Mouse (Mus musculus) heart, embryonic 13.5 days (tissue): Measurements from ENCODE around the gene Gm36864. TPM values are rescaled to one million over a fixed set of nuclear protein-coding genes. Genes with fewer than 3 reads are reported as not detected.

Source experiments
- ATAC-seq: fragments of 200-750 bp; cut with Nextera tagmentation; 2 replicates; pipeline ENCODE4 v1.8.0; 2017; ENCODE audit warnings: moderate TSS enrichment; ENCODE audit not compliant: insufficient number of reproducible peaks, low FRiP score, low TSS enrichment; ENCODE audit errors: extremely low read depth
- H3K27ac ChIP-seq: fragments of 300-500 bp; sonication (generic); replicated peaks from 2 replicates; pipeline ENCODE4 v1.5.1; 2015; ENCODE audit warnings: moderate library complexity, mild to moderate bottlenecking, inconsistent platforms
- H3K27me3 ChIP-seq: fragments of 300-500 bp; sonication (generic); replicated peaks from 2 replicates; pipeline ENCODE4 v1.6.1; 2015; ENCODE audit warnings: mild to moderate bottlenecking, inconsistent platforms
- H3K36me3 ChIP-seq: fragments of 300-500 bp; sonication (generic); 2 replicates; pipeline ENCODE4 v1.6.1; 2015; ENCODE audit warnings: mild to moderate bottlenecking, inconsistent platforms
- H3K4me1 ChIP-seq: fragments of 300-500 bp; sonication (generic); 2 replicates; pipeline ENCODE4 v1.6.1; 2015; ENCODE audit warnings: inconsistent platforms
- H3K4me2 ChIP-seq: fragments of 300-500 bp; sonication (generic); 2 replicates; pipeline ENCODE4 v1.6.1; 2015; ENCODE audit warnings: inconsistent platforms, mild to moderate bottlenecking, moderate library complexity
- H3K4me3 ChIP-seq: fragments of 300-500 bp; sonication (generic); 2 replicates; pipeline ENCODE4 v1.5.1; 2015; ENCODE audit warnings: moderate library complexity, mild to moderate bottlenecking, inconsistent platforms
- H3K9ac ChIP-seq: fragments of 300-500 bp; sonication (generic); 2 replicates; pipeline ENCODE4 v1.6.1; 2015; ENCODE audit warnings: inconsistent platforms, mild to moderate bottlenecking, moderate library complexity
- H3K9me3 ChIP-seq: fragments of 300-500 bp; sonication (generic); 2 replicates; pipeline ENCODE4 v1.6.1; 2016; ENCODE audit warnings: inconsistent platforms
- WGBS: fragments of 180-500 bp; shearing (Covaris S2); methylation state at CpG from one replicate; pipeline ENCODE4 v1.1.7; 2015; ENCODE audit warnings: mixed read lengths; 5-methylcytosine and 5-hydroxymethylcytosine counted together
- polyA plus RNA-seq: library from polyadenylated mRNA; unstranded; fragments of >200 nt; fragmentation: Nextera tagmentation; extraction: Ambion mirVana; gene quantifications from 2 replicates; pipeline ENCODE4 v1.2.1, GENCODE M21; 2015

The Gm36864 gene
- polyA plus RNA-seq, 1 experiment from 2014 or later = 0.09 TPM

- 71% methylated on average over 6 of the region's 6 CpGs for WGBS
- Histone ChIP-seq H3K27me3 (peaks cover 45% of the 10 kb centered on the region), H3K4me1 (no peaks in the 10 kb centered on the region), H3K9ac (no peak overlapping the region), H3K27ac (no peak overlapping the region), H3K9me3 (no peaks in the 10 kb centered on the region), H3K4me2 (no peak overlapping the region), H3K4me3 (no peak overlapping the region), H3K36me3 (peaks cover 3% of the 10 kb centered on the region; the same call in 1 of the 2 replicates)
- no peak for ATAC-seq
Observed at GRCm38 (mm10) chr7:44260410-44260809, 24.4 kb downstream of the Gm36864 start.

DNA sequence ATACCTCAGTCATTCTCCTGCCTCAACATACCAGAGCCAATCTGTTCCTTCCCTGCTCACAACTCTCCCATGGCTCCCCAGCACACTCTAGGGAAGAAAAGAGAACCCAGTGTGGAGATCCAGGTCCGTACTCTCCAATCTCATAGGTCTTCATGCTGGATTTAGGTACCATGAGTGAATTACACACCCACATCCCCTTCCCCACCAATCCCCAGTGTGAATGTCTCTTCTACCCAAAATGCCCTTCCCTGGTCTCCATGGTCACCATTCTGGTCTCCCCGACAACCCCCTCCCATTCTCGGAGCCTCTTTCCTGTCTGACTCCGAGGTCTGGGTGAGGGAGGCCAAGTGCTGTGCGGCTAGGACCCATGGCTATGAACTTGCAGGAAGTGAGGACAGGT lies 25.2 kb downstream of the Gm36864 start, which contains the start of gene Gm15517:
Gm15517 (plus strand) TSS at position 301 of the 400 bp plus-strand sequence.
- Histone ChIP-seq H3K4me3 (no peak within 1 kb of the TSS), H3K27ac (no peak within 1 kb of the TSS), H3K27me3 (peaks cover 50% of the 10 kb centered on the region), H3K36me3 (peaks cover 3% of the 10 kb centered on the region; the same call in 1 of the 2 replicates), H3K9ac (no peak within 1 kb of the TSS), H3K9me3 (no peaks in the 10 kb centered on the region), H3K4me1 (no peaks in the 10 kb centered on the region), H3K4me2 (no peak within 1 kb of the TSS)
- 51% methylated on average over 5 of the region's 5 CpGs for WGBS
- no peak for ATAC-seq

DNA sequence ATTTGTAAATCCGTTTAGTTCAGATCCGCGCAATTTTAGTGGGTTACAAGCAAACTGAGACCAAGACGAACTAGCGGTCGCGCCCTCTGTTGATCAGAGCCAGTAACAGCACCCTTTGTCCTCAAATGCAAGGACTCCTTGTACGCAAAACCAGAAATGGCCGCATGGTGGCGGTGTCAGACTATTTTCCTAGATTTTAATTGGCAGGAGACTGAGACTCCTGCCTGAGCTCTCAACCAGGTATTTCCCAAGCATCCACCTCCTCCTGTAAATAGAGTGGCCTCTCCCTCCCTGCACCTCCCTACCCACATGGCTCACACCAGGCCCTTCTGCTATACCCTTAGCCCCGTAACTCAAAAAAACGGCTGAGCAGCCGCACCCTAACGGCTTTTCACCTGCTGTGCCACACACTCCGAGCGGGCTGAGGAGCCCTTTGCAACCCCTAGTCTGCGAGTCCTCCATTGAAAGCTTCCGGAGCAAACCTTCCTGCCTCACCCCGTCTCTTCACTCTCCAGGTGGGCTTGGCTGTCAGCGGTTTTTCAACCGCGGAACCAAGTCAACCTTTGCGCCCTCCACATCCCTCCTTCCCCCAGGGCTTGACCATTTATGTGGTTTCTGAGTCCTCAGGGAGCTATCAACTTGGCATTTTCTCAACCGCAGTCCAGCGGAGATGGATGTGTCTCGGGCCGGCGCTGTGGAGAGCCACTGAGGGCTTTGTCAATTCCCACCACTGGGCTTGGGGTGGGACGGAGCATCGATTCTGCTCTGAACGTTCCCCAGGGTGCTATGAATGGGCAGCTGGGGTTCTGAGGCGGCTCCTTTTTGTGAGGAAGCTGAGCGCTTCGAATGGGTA lies 27.0 kb downstream of the Gm36864 start:
- H3K27me3 ChIP-seq = peaks cover 65% of the 10 kb centered on the region
- peak overlapping the region; percentile 51 for H3K4me2 ChIP-seq
- peak overlapping the region; percentile 13; the same call in 1 of the 2 replicates for H3K4me3 ChIP-seq
- no peaks in the 10 kb centered on the region for H3K9me3 ChIP-seq
- no peaks in the 10 kb centered on the region for H3K4me1 ChIP-seq
- H3K27ac ChIP-seq = no peak overlapping the region
- no peak overlapping the region; the same call in 1 of the 2 replicates for H3K9ac ChIP-seq
- no peak for ATAC-seq
- H3K36me3 ChIP-seq = no peaks in the 10 kb centered on the region
- 4% methylated on average over 34 of the region's 34 CpGs for WGBS

GRCm38 (mm10) chr7:44268117-44268516 lies 32.1 kb downstream of the Gm36864 start:
- no peak for ATAC-seq
- Histone ChIP-seq H3K4me3 (no peak overlapping the region), H3K4me2 (no peak overlapping the region), H3K27me3 (peaks cover 61% of the 10 kb centered on the region), H3K36me3 (no peaks in the 10 kb centered on the region), H3K27ac (no peak overlapping the region), H3K9me3 (no peaks in the 10 kb centered on the region), H3K9ac (no peak overlapping the region), H3K4me1 (no peaks in the 10 kb centered on the region)
- 68% methylated on average over 11 of the region's 11 CpGs for WGBS

DNA sequence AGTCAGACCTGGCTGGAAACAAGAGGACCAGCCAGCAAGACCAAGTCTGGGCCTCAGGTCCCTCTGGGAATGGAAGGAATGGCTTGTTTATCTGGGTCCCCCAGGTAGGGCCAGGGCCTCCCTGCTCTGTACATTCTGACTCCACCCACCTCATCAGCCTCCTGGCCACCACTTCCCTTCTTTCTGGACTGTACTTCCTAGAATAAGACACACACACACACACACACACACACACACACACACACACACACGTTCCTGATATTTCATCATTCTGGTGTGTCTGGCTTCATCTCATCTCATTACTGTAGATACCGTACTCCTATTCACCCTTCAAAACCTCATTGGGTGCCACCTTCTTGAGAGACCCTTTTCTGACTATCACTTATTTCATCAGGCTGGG lies 33.4 kb downstream of the Gm36864 start:
- no peak for ATAC-seq
- Histone ChIP-seq H3K4me3 (no peak overlapping the region), H3K27me3 (peaks cover 61% of the 10 kb centered on the region), H3K4me1 (no peaks in the 10 kb centered on the region), H3K9me3 (no peaks in the 10 kb centered on the region), H3K27ac (no peak overlapping the region), H3K4me2 (no peak overlapping the region), H3K36me3 (no peaks in the 10 kb centered on the region), H3K9ac (no peak overlapping the region)
- 77% methylated on average over 2 of the region's 2 CpGs for WGBS

DNA sequence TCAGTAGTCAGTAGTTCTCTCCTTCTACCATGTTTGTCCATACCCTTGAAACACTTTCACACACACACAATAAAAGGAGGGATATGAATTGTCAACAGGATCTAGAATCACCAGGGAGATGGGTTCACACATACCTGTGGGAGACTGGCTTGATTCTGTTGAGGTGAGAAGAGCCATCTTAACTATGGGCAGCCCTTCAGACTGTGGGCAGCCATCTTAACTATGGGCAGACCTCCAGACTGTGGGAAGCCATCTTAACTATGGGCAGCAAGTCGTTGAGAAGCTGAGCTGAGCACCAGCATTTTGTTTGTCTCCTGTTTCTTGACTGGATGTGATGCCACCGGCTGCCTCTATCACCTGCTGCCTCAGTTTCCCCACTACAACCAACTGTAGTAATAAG lies 35.3 kb downstream of the Gm36864 start:
- no peak overlapping the region for H3K9ac ChIP-seq
- H3K36me3 ChIP-seq = no peaks in the 10 kb centered on the region
- no peaks in the 10 kb centered on the region for H3K9me3 ChIP-seq
- 65% methylated on average over 2 of the region's 2 CpGs for WGBS
- H3K4me1 ChIP-seq = no peaks in the 10 kb centered on the region
- H3K27ac ChIP-seq = no peak overlapping the region
- no peak overlapping the region for H3K4me2 ChIP-seq
- H3K27me3 ChIP-seq = peaks cover 66% of the 10 kb centered on the region
- ATAC-seq = no peak
- no peak overlapping the region for H3K4me3 ChIP-seq

- Histone ChIP-seq H3K36me3 (no peaks in the 10 kb centered on the region), H3K27me3 (peaks cover 55% of the 10 kb centered on the region), H3K9ac (no peak overlapping the region), H3K4me1 (no peaks in the 10 kb centered on the region), H3K4me3 (no peak overlapping the region), H3K27ac (no peak overlapping the region), H3K9me3 (no peaks in the 10 kb centered on the region), H3K4me2 (no peak overlapping the region)
- WGBS = 78% methylated on average over 7 of the region's 7 CpGs
- ATAC-seq = no peak
Observed at GRCm38 (mm10) chr7:44272546-44272945, 36.6 kb downstream of the Gm36864 start.

DNA sequence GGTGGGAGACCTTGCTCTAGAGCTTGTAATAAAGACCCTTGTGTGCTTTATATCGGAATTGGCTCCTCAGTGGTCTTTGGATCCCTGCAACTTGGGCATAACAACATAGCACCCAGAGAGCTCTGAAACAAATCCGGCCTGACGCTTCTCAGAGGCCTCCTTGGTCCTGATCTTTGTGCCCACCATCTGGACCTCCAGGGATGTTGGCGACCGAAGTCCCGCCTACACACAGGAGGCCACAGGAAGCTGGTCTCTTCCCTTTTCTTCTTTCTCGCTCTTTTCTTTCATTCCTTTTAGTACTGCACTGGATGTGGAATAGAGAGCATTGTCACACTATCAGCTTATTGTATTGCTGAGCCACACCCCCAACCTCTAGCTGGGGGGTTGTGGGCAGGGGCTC lies 37.5 kb downstream of the Gm36864 start:
- no peak for ATAC-seq
- Histone ChIP-seq H3K9ac (no peak overlapping the region), H3K4me3 (no peak overlapping the region), H3K36me3 (no peaks in the 10 kb centered on the region), H3K9me3 (no peaks in the 10 kb centered on the region), H3K4me1 (no peaks in the 10 kb centered on the region), H3K27ac (no peak overlapping the region), H3K4me2 (no peak overlapping the region), H3K27me3 (peaks cover 51% of the 10 kb centered on the region)
- 68% methylated on average over 7 of the region's 7 CpGs for WGBS

- H3K9me3 ChIP-seq = no peaks in the 10 kb centered on the region
- no peak overlapping the region for H3K9ac ChIP-seq
- no peaks in the 10 kb centered on the region for H3K4me1 ChIP-seq
- H3K4me3 ChIP-seq = no peak overlapping the region
- no peak for ATAC-seq
- H3K27me3 ChIP-seq = peaks cover 47% of the 10 kb centered on the region
- no peak overlapping the region for H3K27ac ChIP-seq
- WGBS = 23% methylated on average over 11 of the region's 11 CpGs
- H3K4me2 ChIP-seq = no peak overlapping the region
- H3K36me3 ChIP-seq = no peaks in the 10 kb centered on the region
Observed at GRCm38 (mm10) chr7:44274096-44274495, 38.1 kb downstream of the Gm36864 start.

DNA sequence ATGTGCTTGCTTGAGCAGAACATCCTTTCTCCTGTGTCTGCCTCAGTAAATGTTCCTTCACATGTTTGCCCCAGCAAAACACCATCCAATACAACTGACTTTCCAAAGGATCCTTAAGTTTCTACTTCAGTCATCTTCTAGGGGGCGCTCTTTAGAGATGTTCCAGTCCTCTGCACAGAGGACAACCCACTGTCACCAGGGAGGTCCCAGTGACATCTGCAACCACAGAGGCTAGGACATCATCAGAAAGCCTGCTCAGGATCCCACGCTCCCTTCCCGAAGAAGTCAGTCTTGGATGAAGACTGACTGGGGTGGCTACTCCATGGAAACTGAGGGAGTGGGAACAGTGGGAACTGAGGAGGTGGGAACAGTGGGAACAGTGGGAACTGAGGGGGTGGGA lies 39.6 kb downstream of the Gm36864 start:
- no peak overlapping the region for H3K9ac ChIP-seq
- no peak overlapping the region for H3K4me3 ChIP-seq
- H3K27me3 ChIP-seq = peaks cover 51% of the 10 kb centered on the region
- no peak overlapping the region for H3K4me2 ChIP-seq
- no peaks in the 10 kb centered on the region for H3K4me1 ChIP-seq
- no peaks in the 10 kb centered on the region for H3K36me3 ChIP-seq
- no peak for ATAC-seq
- no peak overlapping the region for H3K27ac ChIP-seq
- WGBS = 60% methylated on average over 3 of the region's 3 CpGs
- no peaks in the 10 kb centered on the region for H3K9me3 ChIP-seq

GRCm38 (mm10) chr7:44276461-44277249 lies 40.7 kb downstream of the Gm36864 start:
- H3K4me1 ChIP-seq = no peaks in the 10 kb centered on the region
- H3K9me3 ChIP-seq = no peaks in the 10 kb centered on the region
- H3K4me2 ChIP-seq = no peak overlapping the region
- H3K4me3 ChIP-seq = no peak overlapping the region
- H3K9ac ChIP-seq = no peak overlapping the region
- no peak for ATAC-seq
- no peaks in the 10 kb centered on the region for H3K36me3 ChIP-seq
- H3K27me3 ChIP-seq = peaks cover 53% of the 10 kb centered on the region
- H3K27ac ChIP-seq = no peak overlapping the region
- WGBS = 65% methylated on average over 9 of the region's 10 CpGs
